Mouse (Mus musculus) hindbrain, embryonic 13.5 days (tissue): ENCODE data around the gene Smyd3. TPM values are rescaled to one million over a fixed set of nuclear protein-coding genes. Genes with fewer than 3 reads are reported as not detected.
A peak's percentile ranks its signal among the peaks of the same experiment; 100 is the strongest.

Experiments used
- ATAC-seq: fragments of 200-750 bp; cut with Nextera tagmentation; 2 replicates; pipeline ENCODE4 v1.8.0; 2017; ENCODE audit warnings: moderate TSS enrichment; ENCODE audit not compliant: low FRiP score
- H3K27ac ChIP-seq: fragments of 300-500 bp; sonication (generic); 2 replicates; pipeline ENCODE4 v1.5.1; 2015; ENCODE audit warnings: inconsistent platforms, mild to moderate bottlenecking, moderate library complexity
- H3K27me3 ChIP-seq: fragments of 300-500 bp; sonication (generic); 2 replicates; pipeline ENCODE4 v1.6.1; 2015; ENCODE audit warnings: mild to moderate bottlenecking, inconsistent platforms
- H3K36me3 ChIP-seq: fragments of 300-500 bp; sonication (generic); 2 replicates; pipeline ENCODE4 v1.6.1; 2015; ENCODE audit warnings: mild to moderate bottlenecking, inconsistent platforms
- H3K4me1 ChIP-seq: fragments of 300-500 bp; sonication (generic); replicated peaks from 2 replicates; pipeline ENCODE4 v1.6.1; 2015; ENCODE audit warnings: inconsistent platforms
- H3K4me2 ChIP-seq: fragments of 300-500 bp; sonication (generic); 2 replicates; pipeline ENCODE4 v1.6.1; 2015; ENCODE audit warnings: inconsistent platforms, mild to moderate bottlenecking, moderate library complexity
- H3K4me3 ChIP-seq: fragments of 300-500 bp; sonication (generic); 2 replicates; pipeline ENCODE4 v1.5.1; 2015; ENCODE audit warnings: mild to moderate bottlenecking, inconsistent platforms
- H3K9ac ChIP-seq: fragments of 300-500 bp; sonication (generic); 2 replicates; pipeline ENCODE4 v1.6.1; 2015; ENCODE audit warnings: mild to moderate bottlenecking, inconsistent platforms
- H3K9me3 ChIP-seq: fragments of 300-500 bp; sonication (generic); 2 replicates; pipeline ENCODE4 v1.6.1; 2016; ENCODE audit warnings: inconsistent platforms
- WGBS: fragments of 180-500 bp; shearing (Covaris S2); methylation state at CpG from one replicate; pipeline ENCODE4 v1.1.7; 2015; 5-methylcytosine and 5-hydroxymethylcytosine counted together
- polyA plus RNA-seq: library from polyadenylated mRNA; unstranded; fragments of >200 nt; fragmentation: Nextera tagmentation; extraction: Ambion mirVana; gene quantifications from 2 replicates; pipeline ENCODE4 v1.2.1, GENCODE M21; 2015

Smyd3 gene
- polyA plus RNA-seq, 1 experiment from 2014 or later = 20.7 TPM

DNA sequence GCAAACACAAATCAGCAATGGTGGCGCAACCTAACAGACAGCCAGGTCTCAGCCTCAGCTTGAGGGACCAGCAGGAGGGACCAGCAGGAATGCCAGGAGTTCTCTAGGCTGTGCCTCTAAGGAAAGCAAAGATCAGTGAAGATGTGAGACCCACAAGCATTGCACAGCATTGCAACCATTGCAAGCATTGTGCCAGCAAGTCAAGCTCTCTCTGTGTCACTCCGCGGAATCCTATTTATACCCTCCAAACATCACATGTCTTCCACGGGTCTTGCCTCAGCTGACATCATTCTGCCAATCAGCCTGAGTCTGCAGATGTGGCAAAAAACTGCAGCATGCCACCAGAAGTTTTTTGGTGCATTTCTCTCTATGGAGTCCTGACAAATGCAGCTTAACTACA lies 577.5 kb downstream of the Smyd3 start:
- H3K27me3 ChIP-seq = no peaks in the 10 kb centered on the region
- ATAC-seq = no peak
- WGBS = 92% methylated on average over 4 of the region's 4 CpGs
- H3K4me2 ChIP-seq = no peak overlapping the region
- H3K9ac ChIP-seq = no peak overlapping the region
- no peaks in the 10 kb centered on the region for H3K9me3 ChIP-seq
- no peak overlapping the region for H3K4me3 ChIP-seq
- no peaks in the 10 kb centered on the region for H3K36me3 ChIP-seq
- no peak overlapping the region for H3K27ac ChIP-seq
- peaks cover 14% of the 10 kb centered on the region; the same call in 1 of the 2 replicates for H3K4me1 ChIP-seq

- 97% methylated on average over 2 of the region's 2 CpGs for WGBS
- H3K9ac ChIP-seq = no peak overlapping the region
- H3K27me3 ChIP-seq = no peaks in the 10 kb centered on the region
- H3K36me3 ChIP-seq = peaks cover 21% of the 10 kb centered on the region
- H3K4me2 ChIP-seq = no peak overlapping the region
- H3K27ac ChIP-seq = no peak overlapping the region
- H3K4me1 ChIP-seq = peaks cover 5% of the 10 kb centered on the region; the same call in 1 of the 2 replicates
- no peak overlapping the region for H3K4me3 ChIP-seq
- no peak for ATAC-seq
- H3K9me3 ChIP-seq = no peaks in the 10 kb centered on the region
These were observed 580.9 kb downstream of the Smyd3 start for GRCm38 (mm10) chr1:178936976-178937375.

DNA sequence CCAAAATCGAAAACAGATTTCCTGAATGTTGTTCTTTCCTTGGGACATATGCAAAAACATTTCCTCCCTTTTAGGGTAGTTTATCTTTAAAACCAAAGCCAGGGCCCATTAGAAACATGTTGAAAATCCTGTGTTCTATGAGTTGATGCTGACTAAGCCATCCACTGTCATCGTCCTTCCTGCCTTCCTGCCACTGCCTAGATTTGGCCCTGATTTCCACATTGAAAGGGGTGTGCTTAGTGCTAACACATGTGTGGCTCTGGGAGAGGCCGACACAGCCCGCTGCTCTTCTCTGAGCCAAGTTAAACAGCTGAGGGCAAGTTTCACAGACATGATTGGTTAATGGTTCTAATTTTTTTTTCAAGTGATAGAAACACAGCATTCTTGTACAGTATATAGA lies 581.4 kb downstream of the Smyd3 start:
- H3K4me1 ChIP-seq = 0 out of 2 replicates have a peak, but pooled peaks cover 3% of the 10 kb centered on the region
- no peak overlapping the region for H3K4me3 ChIP-seq
- H3K36me3 ChIP-seq = peaks cover 26% of the 10 kb centered on the region
- no peak overlapping the region for H3K9ac ChIP-seq
- no peak overlapping the region for H3K4me2 ChIP-seq
- H3K27ac ChIP-seq = no peak overlapping the region
- H3K9me3 ChIP-seq = no peaks in the 10 kb centered on the region
- no peak for ATAC-seq
- 71% methylated on average over 4 of the region's 4 CpGs for WGBS
- no peaks in the 10 kb centered on the region for H3K27me3 ChIP-seq

- no peak overlapping the region for H3K9ac ChIP-seq
- 75% methylated on average over 6 of the region's 6 CpGs for WGBS
- no peak overlapping the region for H3K4me2 ChIP-seq
- peaks cover 35% of the 10 kb centered on the region for H3K36me3 ChIP-seq
- ATAC-seq = no peak
- H3K9me3 ChIP-seq = no peaks in the 10 kb centered on the region
- no peak overlapping the region for H3K4me3 ChIP-seq
- no peaks in the 10 kb centered on the region for H3K27me3 ChIP-seq
- H3K27ac ChIP-seq = no peak overlapping the region
- 0 out of 2 replicates have a peak, but pooled peaks cover 3% of the 10 kb centered on the region for H3K4me1 ChIP-seq
These were observed 583.7 kb downstream of the Smyd3 start for GRCm38 (mm10) chr1:178933953-178934637.

- H3K9ac ChIP-seq = no peak overlapping the region
These were observed 588.3 kb downstream of the Smyd3 start for GRCm38 (mm10) chr1:178929531-178929930.

GRCm38 (mm10) chr1:178924492-178925183 lies 593.2 kb downstream of the Smyd3 start:
- Histone ChIP-seq H3K4me3 (no peak overlapping the region), H3K4me2 (no peak overlapping the region), H3K9ac (no peak overlapping the region), H3K4me1 (peaks cover 7% of the 10 kb centered on the region; the same call in 1 of the 2 replicates), H3K27me3 (no peaks in the 10 kb centered on the region), H3K27ac (no peak overlapping the region), H3K36me3 (peaks cover 17% of the 10 kb centered on the region), H3K9me3 (0 out of 2 replicates have a peak, but pooled peaks cover 3% of the 10 kb centered on the region)
- no peak for ATAC-seq
- WGBS = 75% methylated on average over 8 of the region's 8 CpGs

More at GRCm38 (mm10) chr1:178929531-178929930, 588.3 kb downstream of the Smyd3 start:
- H3K4me2 ChIP-seq = no peak overlapping the region
- H3K36me3 ChIP-seq = peaks cover 45% of the 10 kb centered on the region
- 78% methylated on average over 4 of the region's 4 CpGs for WGBS
- no peaks in the 10 kb centered on the region for H3K27me3 ChIP-seq
- no peak overlapping the region for H3K4me3 ChIP-seq
- no peaks in the 10 kb centered on the region for H3K9me3 ChIP-seq
- H3K4me1 ChIP-seq = 0 out of 2 replicates have a peak, but pooled peaks cover 4% of the 10 kb centered on the region
- ATAC-seq = no peak
- no peak overlapping the region for H3K27ac ChIP-seq

- peak overlapping the region; percentile 29 for H3K4me2 ChIP-seq
- H3K4me1 ChIP-seq = peaks cover 50% of the 10 kb centered on the region
- no peak overlapping the region for H3K27ac ChIP-seq
- peaks cover 29% of the 10 kb centered on the region for H3K27me3 ChIP-seq
- no peak for ATAC-seq
- H3K4me3 ChIP-seq = no peak overlapping the region
- no peaks in the 10 kb centered on the region for H3K9me3 ChIP-seq
- WGBS = 47% methylated on average over 31 of the region's 31 CpGs
- H3K9ac ChIP-seq = no peak overlapping the region; the same call in 1 of the 2 replicates
- H3K36me3 ChIP-seq = peaks cover 35% of the 10 kb centered on the region
These were observed 600.5 kb downstream of the Smyd3 start for GRCm38 (mm10) chr1:178917194-178917902.

DNA sequence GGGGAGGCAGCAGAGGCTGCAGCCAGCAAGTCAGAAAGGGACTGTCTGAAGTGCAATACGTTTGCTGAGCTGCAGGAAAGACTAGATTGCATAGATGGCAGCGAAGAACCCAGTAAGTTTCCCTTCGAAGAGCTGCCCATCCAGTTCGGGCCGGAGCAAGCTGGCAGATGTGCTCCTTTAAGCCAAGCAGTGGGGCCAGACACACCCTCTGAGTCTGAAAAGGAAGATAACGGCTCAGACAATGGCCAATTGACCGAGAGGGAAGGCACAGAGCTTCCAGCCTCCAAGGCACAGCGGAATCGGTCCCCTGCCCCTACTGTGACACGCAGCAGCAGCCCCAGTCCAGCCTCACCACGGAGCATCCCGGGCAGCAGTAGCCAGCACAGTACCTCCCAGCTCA lies 602.8 kb downstream of the Smyd3 start:
- Histone ChIP-seq H3K36me3 (peaks cover 32% of the 10 kb centered on the region), H3K9me3 (no peaks in the 10 kb centered on the region), H3K4me2 (no peak overlapping the region), H3K9ac (no peak overlapping the region), H3K27me3 (peaks cover 29% of the 10 kb centered on the region), H3K4me3 (no peak overlapping the region), H3K4me1 (peaks cover 63% of the 10 kb centered on the region), H3K27ac (no peak overlapping the region)
- WGBS = 48% methylated on average over 12 of the region's 12 CpGs
- ATAC-seq = no peak

GRCm38 (mm10) chr1:178912936-178913716 lies 604.7 kb downstream of the Smyd3 start:
- Histone ChIP-seq H3K9ac (no peak overlapping the region), H3K4me3 (no peak overlapping the region), H3K9me3 (no peaks in the 10 kb centered on the region), H3K27ac (peak overlapping the region; percentile 69; the same call in 1 of the 2 replicates), H3K36me3 (peaks cover 29% of the 10 kb centered on the region), H3K4me2 (no peak overlapping the region), H3K4me1 (peaks cover 55% of the 10 kb centered on the region), H3K27me3 (peaks cover 29% of the 10 kb centered on the region)
- whole genome bisulfite sequencing = 46% methylated on average over 6 of the region's 6 CpGs
- no peak for ATAC-seq

DNA sequence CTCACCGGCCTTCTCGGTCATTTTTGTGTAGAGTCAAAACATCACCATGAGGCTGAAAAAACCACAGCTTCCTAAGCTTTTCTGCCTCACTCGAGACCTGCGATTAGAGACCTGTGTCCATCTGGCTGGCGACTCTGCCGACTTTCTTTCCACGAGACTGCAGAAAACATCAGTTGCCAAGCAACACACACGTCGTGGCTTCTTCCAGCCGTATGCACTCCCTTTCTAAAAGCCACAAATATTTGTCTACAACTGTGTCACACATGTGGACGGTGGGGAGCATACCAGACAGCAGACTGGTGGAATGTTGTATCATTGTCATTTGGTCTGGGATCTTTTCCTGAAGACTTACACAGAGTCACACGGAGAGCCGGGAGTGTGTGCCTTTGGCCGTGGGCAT lies 606.9 kb downstream of the Smyd3 start:
- no peak for ATAC-seq
- 48% methylated on average over 14 of the region's 14 CpGs for WGBS
- Histone ChIP-seq H3K4me1 (peaks cover 45% of the 10 kb centered on the region), H3K36me3 (peaks cover 11% of the 10 kb centered on the region), H3K4me2 (no peak overlapping the region), H3K9ac (no peak overlapping the region), H3K27ac (peak overlapping the region; percentile 32), H3K9me3 (no peaks in the 10 kb centered on the region), H3K27me3 (peaks cover 10% of the 10 kb centered on the region), H3K4me3 (no peak overlapping the region)
